Mouse (Mus musculus) megakaryocyte-erythroid progenitor cell, adult 5-6 weeks (primary cell): ENCODE data around the gene Ptchd1. TPM values are rescaled to one million over a fixed set of nuclear protein-coding genes. Genes with fewer than 3 reads are reported as not detected.

Experiments used
- total RNA-seq, 2 experiments: library from RNA; stranded (forward) in 1 of 2; stranded (reverse) in 1 of 2; fragments of 200-1000, 215-1000 nt in 1 of 2; fragments of >200 nt in 1 of 2; fragmentation: Nextera tagmentation in 1 of 2; gene quantifications; 2 replicates each; pipeline ENCODE4 v1.2.3; 2014 to 2017

The Ptchd1 gene
- total RNA-seq, 2 experiments from 2014 or later = not detected

Other genes with a start within 250 kb of the Ptchd1 start
- not detected in 2 replicates for gene Gm15155, start 927 bp upstream of the Ptchd1 start, total RNA-seq (2014; fragmentation: Nextera tagmentation)
- not detected in 2 replicates for gene Gm15155, start 927 bp upstream of the Ptchd1 start, total RNA-seq (2017)